Mouse (Mus musculus) cerebellum, adult (tissue): ENCODE data around the gene Efna4.

ENCODE experiments used
- ATAC-seq: cut with Nextera tagmentation; 2 replicates; pipeline ENCODE4 v1.9.2; 2017; ENCODE audit warnings: mild to moderate bottlenecking, moderate library complexity, mixed read lengths; ENCODE audit not compliant: insufficient number of reproducible peaks, low FRiP score, low TSS enrichment

Efna4 gene

GRCm38 (mm10) chr3:89332013-89332412 lies 5.8 kb downstream of the Efna4 start:
- no peak for ATAC-seq

- ATAC-seq: no peak
Measured at GRCm38 (mm10) chr3:89331561-89331960, 6.3 kb downstream of the Efna4 start.

- ATAC-seq: no peak
Measured at GRCm38 (mm10) chr3:89330948-89331347, 6.9 kb downstream of the Efna4 start.

GRCm38 (mm10) chr3:89330346-89330745 lies 7.5 kb downstream of the Efna4 start:
- ATAC-seq: no peak

- ATAC-seq: no peak
Measured at GRCm38 (mm10) chr3:89328623-89329022, 9.2 kb downstream of the Efna4 start.

- ATAC-seq: no peak
Measured at GRCm38 (mm10) chr3:89327371-89327870, 10.4 kb downstream of the Efna4 start.

GRCm38 (mm10) chr3:89325882-89326281 lies 11.9 kb downstream of the Efna4 start:
- no peak for ATAC-seq

GRCm38 (mm10) chr3:89322514-89323165 lies 15.2 kb downstream of the Efna4 start, which contains the start of gene Efna3:
Gene Efna3 (minus strand): TSS chr3:89322965.
- ATAC-seq: no peak

GRCm38 (mm10) chr3:89322131-89322500 lies 15.7 kb downstream of the Efna4 start:
- no peak for ATAC-seq

GRCm38 (mm10) chr3:89321183-89322130 lies 16.4 kb downstream of the Efna4 start:
- no peak for ATAC-seq

GRCm38 (mm10) chr3:89320581-89321182 lies 17.1 kb downstream of the Efna4 start:
- ATAC-seq: no peak

GRCm38 (mm10) chr3:89319591-89320350 lies 18.1 kb downstream of the Efna4 start:
- ATAC-seq: no peak

GRCm38 (mm10) chr3:89318971-89319590 lies 18.7 kb downstream of the Efna4 start:
- no peak for ATAC-seq

- no peak for ATAC-seq
Measured at GRCm38 (mm10) chr3:89318316-89318715, 19.5 kb downstream of the Efna4 start.

- no peak for ATAC-seq
Measured at GRCm38 (mm10) chr3:89317246-89317645, 20.6 kb downstream of the Efna4 start.

GRCm38 (mm10) chr3:89316833-89317232 lies 21.0 kb downstream of the Efna4 start:
- peak; percentile 40; the same call in 1 of the 2 replicates for ATAC-seq

- ATAC-seq: no peak
Measured at GRCm38 (mm10) chr3:89315930-89316831, 21.6 kb downstream of the Efna4 start.

- ATAC-seq: 0 out of 2 replicates have a peak, but pooled peaks have one; percentile 9
Measured at GRCm38 (mm10) chr3:89315195-89315929, 22.5 kb downstream of the Efna4 start.
